Mouse (Mus musculus): ENCODE data around the gene Plin3. TPM values are rescaled to one million over a fixed set of nuclear protein-coding genes. Genes with fewer than 3 reads are reported as not detected.
A peak's percentile ranks its signal among the peaks of the same experiment; 100 is the strongest.
"Not testable (repeated sequence)": the region's sequence is repeated elsewhere in the genome, so short reads cannot be mapped to it uniquely, and the experiment has no call there.

The Plin3 gene
- total RNA-seq, 1 experiment from 2014 or later: 13.5 TPM

DNA sequence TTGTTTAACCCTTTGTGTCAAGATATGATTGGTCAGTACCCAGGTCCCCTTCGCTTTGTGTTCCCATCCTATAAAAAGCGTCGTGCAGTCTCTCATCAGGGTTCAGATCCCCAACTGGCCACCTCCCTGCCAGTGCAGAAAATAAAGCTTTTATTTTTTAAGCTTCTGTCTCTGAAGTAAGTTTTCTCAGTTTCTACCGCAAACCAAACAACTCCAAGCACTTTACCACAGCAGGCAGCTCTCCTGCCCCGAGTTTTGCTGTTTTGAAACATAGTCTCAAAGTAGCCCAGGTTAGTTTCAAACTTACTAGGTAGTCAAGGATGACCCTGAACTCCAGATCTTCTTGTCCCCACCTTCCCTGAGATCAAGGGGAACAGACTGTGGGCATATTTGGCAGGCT, 14.3 kb downstream of the Plin3 start:
- no peak for ATAC-seq (ENCODE audit: extremely low read depth, insufficient number of reproducible peaks, low FRiP score, poor library complexity, severe bottlenecking)

DNA sequence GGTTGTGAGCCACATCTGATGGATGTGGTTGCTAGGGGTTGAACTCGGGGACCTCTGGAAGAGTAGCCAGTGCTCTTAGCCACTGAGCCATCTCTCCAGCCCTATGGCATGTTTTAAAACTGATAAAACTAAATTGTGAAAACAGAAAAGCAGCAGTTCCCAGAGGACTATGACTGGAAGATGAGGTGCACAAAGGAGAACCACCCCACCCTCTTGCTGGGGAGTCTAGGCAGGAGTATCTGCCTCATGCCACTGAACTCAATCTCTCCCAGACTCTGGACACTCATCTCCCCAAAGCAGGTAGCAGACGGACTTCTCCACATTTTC, 15.1 kb downstream of the Plin3 start:
- ATAC-seq (ENCODE audit: extremely low read depth, insufficient number of reproducible peaks, low FRiP score, poor library complexity, severe bottlenecking): no peak

- peak; percentile 73 for ATAC-seq (ENCODE audit: extremely low read depth, insufficient number of reproducible peaks, low FRiP score, poor library complexity, severe bottlenecking)
Observed at GRCm38 (mm10) chr17:56276643-56277566, 15.8 kb downstream of the Plin3 start, which contains the start of gene Ticam1. Gene Ticam1 (minus strand): TSS chr17:56276786.

GRCm38 (mm10) chr17:56275842-56276480, 16.7 kb downstream of the Plin3 start:
- ATAC-seq (ENCODE audit: extremely low read depth, insufficient number of reproducible peaks, low FRiP score, poor library complexity, severe bottlenecking): no peak

DNA sequence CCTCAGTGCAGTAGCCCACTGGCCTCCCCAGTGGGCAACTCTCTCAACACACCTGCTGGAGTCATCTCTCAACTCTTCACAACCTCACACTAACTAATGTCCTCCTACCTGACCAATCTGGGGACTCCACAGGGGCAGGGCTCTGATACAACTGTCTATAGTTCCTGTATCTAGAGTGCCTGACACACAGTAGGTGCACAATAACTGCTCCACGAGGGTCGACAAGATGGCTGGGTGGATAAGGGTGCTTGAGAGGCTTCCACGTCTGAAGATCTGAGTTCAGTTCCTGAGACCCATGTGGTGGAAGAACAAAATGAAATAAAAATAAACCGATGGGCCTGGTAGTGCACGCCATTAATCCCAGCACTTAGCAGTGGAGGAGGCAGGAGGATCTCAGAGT, 18.7 kb downstream of the Plin3 start:
- ATAC-seq (ENCODE audit: extremely low read depth, insufficient number of reproducible peaks, low FRiP score, poor library complexity, severe bottlenecking): no peak

DNA sequence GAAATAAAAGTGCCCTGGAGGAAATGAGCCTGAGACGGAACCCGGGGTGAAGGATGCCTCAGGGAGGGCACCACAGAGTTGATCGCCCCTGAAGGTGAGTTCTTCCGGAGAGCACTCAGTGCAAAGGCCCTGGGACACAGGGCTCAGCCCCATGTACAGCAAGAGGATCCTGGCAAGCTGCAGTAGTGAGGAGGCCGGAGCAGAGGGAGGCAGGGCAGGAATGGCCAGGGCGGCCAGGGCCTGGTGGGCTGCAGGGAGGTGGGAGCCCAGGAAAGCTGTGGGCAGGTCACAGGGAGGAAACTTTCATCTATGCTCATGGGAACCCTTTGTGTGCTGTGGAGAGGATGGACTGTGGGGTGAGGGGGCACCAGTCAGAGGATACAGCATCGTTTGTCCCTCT, 19.2 kb downstream of the Plin3 start:
- no peak for ATAC-seq (ENCODE audit: extremely low read depth, insufficient number of reproducible peaks, low FRiP score, poor library complexity, severe bottlenecking)

DNA sequence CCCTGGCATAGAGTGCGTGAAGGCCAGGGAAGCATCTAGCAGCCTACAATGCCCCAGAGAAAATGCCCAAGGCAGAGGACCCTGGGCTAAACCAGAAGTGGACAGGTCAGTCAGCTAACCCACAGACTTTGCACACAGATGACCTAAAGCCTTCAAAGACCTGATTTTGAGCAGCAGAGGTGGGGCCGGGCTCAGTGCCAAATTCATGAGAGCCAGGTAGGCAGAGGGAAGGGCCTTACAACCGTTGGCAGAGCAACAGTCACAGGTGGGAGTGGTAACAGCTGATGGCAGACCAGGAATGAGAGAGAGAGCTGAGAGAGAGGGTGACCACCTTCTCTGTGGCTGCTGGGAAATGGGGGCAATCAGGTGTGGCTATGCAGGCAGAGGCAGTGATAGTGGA, 20.0 kb downstream of the Plin3 start:
- no peak for ATAC-seq (ENCODE audit: extremely low read depth, insufficient number of reproducible peaks, low FRiP score, poor library complexity, severe bottlenecking)

DNA sequence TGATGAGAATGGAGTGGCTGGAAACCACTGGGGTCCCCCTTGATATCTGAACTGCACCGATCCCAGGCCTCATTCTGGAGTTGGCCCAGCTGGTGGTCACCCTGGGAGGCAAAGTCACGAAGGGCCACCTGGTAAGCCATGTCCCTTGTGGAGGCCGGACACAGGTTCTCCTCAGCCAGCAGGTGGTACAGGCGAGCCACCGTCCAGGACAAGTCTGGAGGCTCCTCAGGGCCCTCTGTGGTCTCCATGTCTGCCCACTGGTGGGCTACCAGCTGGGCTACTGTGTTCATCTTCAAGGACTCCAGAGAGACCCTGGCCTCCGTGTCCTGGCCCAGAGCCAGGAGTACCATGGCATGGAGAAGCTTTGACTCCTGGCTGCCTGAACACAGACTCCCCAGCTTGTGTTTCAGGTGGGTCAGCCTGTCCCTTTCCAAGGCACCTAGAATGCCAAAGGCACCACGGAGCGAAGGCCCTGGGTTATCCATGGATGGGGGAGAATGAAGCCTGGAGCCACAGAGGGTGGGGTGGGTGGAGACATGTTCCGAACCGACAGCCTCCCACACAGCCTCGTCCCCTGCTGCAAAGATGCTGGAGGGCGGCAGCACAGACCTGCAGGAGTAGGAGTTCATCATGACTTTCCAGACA, 20.9 kb downstream of the Plin3 start:
- no peak for ATAC-seq (ENCODE audit: extremely low read depth, insufficient number of reproducible peaks, low FRiP score, poor library complexity, severe bottlenecking)

DNA sequence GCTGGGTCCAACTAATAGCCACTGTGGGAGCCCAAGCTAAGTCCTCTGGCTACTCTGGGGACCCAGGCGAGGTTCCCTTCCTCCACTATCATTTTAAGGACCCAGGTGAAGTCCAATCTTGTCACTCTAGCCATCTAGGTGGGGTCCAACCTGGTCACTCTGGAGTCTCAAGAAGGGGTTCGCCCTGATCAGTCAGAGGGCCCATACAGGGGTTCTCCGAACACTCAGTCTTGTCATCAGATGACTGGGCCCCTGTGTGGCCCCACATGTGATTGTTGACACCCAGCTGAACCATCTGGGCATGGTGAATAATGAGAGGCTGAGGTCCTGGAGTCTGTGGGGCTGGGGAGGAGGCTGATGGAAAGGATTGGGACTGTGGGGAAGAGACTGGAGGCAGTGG, 22.9 kb downstream of the Plin3 start:
- no peak for ATAC-seq (ENCODE audit: extremely low read depth, insufficient number of reproducible peaks, low FRiP score, poor library complexity, severe bottlenecking)

DNA sequence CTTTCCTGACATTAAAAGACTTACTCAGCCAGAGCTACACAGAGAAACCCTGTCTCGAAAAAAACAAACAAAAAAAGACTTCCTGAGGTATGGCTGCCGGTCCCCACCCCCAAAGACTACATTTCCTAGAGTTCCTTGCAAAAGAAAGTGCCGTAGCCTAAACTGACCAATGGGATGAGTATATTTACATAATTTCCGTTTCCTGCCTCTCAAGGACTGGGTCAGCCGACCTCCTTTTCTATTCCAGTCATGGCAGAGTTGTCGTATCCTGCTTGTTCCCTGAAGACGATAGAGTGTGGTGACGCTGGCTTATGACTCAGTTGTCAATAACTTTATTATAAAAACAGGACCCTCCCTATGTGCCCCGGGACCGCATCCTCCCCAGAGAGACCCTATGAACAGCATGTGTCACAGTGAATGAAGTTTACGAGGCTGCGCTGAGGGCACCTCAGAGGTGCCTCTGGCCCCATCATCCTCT, 23.5 kb downstream of the Plin3 start:
- ATAC-seq (ENCODE audit: extremely low read depth, insufficient number of reproducible peaks, low FRiP score, poor library complexity, severe bottlenecking): peak; percentile 78

- ATAC-seq (ENCODE audit: extremely low read depth, insufficient number of reproducible peaks, low FRiP score, poor library complexity, severe bottlenecking): peak; percentile 69
Observed at GRCm38 (mm10) chr17:56266271-56266670, 26.4 kb downstream of the Plin3 start.

DNA sequence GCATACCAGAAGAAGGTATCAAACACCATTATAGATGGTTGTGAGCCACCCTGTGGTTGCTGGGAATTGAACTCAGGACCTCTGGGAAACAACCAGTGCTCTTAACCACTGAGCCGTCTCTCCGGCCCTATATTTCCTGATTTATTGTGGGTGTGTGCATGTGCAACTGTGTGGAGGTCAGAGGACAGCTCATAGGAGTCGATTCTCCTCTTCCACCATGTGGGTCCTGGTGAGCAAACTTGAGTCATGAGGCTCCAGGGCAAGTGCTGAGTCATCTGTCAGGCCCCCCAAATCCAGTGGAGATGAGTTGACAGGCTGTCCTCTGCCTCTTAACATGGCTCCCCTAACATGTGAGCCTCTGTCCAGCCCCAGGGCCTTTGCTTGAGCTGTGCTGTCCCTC, 26.8 kb downstream of the Plin3 start:
- no peak for ATAC-seq (ENCODE audit: extremely low read depth, insufficient number of reproducible peaks, low FRiP score, poor library complexity, severe bottlenecking)

- no peak for ATAC-seq (ENCODE audit: extremely low read depth, insufficient number of reproducible peaks, low FRiP score, poor library complexity, severe bottlenecking)
Observed at GRCm38 (mm10) chr17:56265011-56265410, 27.7 kb downstream of the Plin3 start.

GRCm38 (mm10) chr17:56264020-56264419, 28.7 kb downstream of the Plin3 start:
- peak; percentile 65 for ATAC-seq (ENCODE audit: extremely low read depth, insufficient number of reproducible peaks, low FRiP score, poor library complexity, severe bottlenecking)

- ATAC-seq (ENCODE audit: extremely low read depth, insufficient number of reproducible peaks, low FRiP score, poor library complexity, severe bottlenecking): no peak
Observed at GRCm38 (mm10) chr17:56262645-56263094, 30.0 kb downstream of the Plin3 start.

- no peak for ATAC-seq (ENCODE audit: extremely low read depth, insufficient number of reproducible peaks, low FRiP score, poor library complexity, severe bottlenecking)
Observed at GRCm38 (mm10) chr17:56261166-56261565, 31.5 kb downstream of the Plin3 start.

DNA sequence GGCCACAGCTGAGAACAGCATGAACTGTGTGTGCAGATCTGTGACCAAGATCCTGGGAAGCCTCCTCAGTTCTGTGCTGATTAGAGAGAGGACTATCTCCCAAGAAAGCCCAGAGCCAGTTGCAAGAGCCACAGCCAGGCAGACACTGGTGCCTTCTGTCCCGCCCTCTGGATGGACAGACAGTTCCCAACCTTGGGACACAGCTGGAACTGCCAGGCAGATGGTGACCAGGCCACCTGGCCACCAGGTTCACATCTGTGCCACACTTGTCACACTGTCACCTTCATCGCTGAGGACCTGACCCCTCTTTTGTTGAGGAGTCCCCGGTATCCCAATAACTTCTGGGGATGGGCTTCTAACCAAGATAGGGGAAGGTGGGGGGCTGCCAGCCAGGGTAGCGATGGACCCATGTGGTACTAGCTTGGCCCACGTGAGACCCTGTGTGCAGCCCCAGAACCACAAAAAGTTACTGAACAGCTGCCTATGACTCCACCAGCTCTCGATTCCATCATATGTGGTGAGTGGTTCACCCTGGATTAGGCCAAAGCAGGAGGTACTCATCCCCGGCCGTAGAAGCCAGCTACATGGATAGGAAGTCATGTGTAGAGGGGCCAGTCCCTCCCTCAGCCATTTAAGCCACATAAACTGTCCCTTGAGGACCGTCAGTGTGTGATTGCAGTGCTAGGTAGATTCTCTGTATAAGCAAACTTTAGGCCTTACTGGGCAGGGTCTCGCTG, 33.2 kb downstream of the Plin3 start:
- no peak for ATAC-seq (ENCODE audit: extremely low read depth, insufficient number of reproducible peaks, low FRiP score, poor library complexity, severe bottlenecking)

- not testable (repeated sequence) for ATAC-seq (ENCODE audit: extremely low read depth, insufficient number of reproducible peaks, low FRiP score, poor library complexity, severe bottlenecking)
Observed at GRCm38 (mm10) chr17:56258812-56259211, 33.9 kb downstream of the Plin3 start.

DNA sequence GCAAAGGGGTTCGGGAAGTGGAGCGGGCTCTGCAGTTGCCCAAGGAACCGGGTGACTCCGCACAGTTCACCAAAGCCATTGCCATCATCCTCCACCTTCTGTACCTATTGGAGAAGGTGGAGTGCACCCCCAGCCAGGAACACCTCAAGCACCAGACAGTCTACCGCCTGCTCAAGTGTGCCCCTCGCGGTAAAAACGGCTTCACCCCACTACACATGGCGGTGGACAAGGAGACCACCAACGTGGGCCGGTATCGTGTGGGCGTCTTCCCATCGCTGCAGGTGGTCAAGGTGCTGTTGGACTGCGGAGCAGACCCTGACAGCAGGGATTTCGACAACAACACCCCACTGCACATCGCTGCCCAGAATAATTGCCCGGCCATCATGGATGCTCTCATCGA, 34.4 kb downstream of the Plin3 start:
- not testable (repeated sequence) for ATAC-seq (ENCODE audit: extremely low read depth, insufficient number of reproducible peaks, low FRiP score, poor library complexity, severe bottlenecking)
